Mouse (Mus musculus) adipocyte (in vitro differentiated cells): ENCODE data around the gene Smtn.

Experiments used
- DNase-seq: peaks from one replicate; pipeline ENCODE4 v3.0.0-alpha.2; 2016; ENCODE audit warnings: low spot score

Smtn gene

DNA sequence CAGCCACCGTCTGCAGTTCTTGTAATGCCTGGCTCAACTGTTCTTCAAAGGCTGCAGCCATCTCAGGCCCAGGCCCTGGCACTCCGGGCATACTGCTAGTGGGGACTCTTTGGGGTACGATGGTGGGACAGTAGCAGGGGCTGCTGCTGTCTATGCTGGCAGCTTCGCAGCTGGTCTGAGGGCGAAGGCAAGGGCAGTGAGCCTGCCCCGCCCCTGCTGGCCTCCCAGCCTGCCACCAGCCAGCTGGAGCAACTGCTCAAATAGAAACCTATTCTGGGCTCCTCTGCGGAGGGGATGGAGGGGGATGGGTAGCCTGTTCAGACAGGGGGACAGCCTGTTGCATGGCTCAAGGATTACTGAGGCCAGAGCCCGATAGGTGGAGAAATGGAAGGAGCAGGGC is 12.6 kb downstream of the Smtn start:
- no peak for DNase-seq

DNA sequence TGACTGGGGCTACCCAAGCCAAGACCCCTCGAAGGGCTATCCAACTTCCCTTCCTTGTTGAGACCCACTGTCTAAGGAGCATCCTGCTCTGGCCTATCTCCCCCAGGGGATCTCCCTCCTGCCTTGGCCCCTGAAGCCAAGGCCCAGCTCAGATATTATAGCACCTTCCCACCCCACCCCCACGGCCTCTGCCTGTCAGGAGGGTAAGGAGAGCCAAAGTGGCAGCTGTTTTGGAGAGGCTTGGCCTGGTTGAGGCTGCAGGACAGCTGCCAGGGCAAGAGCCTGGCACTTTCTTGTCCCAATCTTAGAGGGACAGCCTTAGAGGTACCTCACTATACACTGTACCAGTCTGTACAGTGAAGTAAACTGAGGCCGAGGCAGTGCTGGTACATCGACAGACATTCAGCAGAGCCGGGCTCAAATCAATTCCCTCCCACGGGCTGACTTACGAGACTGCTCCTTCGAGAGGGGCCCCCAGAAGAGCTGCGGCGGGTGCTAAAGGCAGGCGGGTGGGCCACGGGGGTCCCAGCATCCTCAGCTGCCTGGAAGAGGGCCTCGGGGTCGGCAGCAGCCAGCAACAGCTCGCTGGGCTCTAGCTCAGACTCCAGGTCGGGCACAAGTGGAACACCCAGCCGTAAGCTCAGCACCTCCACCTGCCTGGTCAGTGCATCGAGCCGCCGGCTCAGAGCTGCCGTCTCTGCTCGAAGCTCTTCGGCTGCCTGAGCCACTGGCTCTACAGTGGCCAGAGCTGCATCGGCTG is 13.3 kb downstream of the Smtn start:
- no peak for DNase-seq

DNA sequence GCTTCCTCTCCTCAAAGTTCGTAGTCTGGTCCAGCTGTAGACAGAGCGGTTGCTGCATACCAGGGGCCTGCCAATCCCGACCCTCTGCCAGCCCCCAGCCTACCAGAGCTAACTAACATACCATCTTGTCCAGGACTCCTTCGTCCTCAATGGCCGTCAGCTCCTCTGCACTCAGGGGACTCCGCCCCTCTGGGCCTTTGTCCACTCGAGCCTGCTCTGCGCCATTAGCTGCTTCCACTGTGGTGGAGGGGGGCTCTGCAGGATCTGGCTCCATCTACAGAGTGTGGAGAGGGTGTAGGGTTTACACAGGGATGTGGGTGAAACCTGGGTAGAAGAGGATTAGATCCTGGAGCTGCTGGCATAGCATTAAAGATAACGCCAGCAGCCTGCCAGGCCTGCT is 14.2 kb downstream of the Smtn start:
- no peak for DNase-seq

GRCm38 (mm10) chr11:3525560-3525959 is 14.9 kb downstream of the Smtn start:
- DNase-seq: no peak

GRCm38 (mm10) chr11:3523840-3524582 is 16.4 kb downstream of the Smtn start:
- DNase-seq: no peak

- DNase-seq: no peak
Measured at GRCm38 (mm10) chr11:3522285-3523000, 18.0 kb downstream of the Smtn start.

- DNase-seq: no peak
Measured at GRCm38 (mm10) chr11:3521339-3522224, 18.8 kb downstream of the Smtn start.

GRCm38 (mm10) chr11:3520919-3521318 is 19.5 kb downstream of the Smtn start:
- DNase-seq: no peak

- DNase-seq: no peak
Measured at GRCm38 (mm10) chr11:3519756-3520398, 20.5 kb downstream of the Smtn start.

DNA sequence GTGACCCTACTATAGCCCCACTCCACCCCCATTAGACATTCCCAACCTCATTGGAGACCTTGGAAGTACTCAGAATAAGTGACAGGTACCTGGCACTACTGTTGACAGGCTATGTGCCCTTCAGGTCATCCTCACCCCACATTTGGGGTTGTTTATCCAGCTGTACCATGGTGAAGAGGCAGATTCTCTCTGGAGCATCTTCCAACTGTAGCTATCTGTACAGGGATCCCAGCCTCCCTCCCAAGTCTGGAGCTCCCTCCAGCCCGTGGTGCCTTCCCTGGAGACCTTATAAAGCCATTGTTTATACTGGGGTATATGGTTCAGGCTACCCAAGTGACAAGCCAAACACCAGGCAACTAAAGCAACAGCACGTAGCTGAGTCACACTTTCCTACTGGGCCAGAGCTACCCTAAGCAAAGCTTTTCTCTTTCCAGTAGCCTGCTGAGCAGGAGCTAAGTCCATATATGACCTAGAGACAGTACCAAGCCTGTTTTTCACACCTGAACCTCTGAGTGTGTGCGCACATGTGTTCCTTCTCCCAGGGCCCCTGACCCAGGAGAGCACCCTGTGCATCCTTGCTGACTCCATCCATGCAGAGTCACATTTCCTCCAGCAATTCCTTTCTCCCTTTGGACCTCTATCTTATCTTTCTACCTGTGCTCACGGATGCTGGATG is 21.2 kb downstream of the Smtn start:
- no peak for DNase-seq

DNA sequence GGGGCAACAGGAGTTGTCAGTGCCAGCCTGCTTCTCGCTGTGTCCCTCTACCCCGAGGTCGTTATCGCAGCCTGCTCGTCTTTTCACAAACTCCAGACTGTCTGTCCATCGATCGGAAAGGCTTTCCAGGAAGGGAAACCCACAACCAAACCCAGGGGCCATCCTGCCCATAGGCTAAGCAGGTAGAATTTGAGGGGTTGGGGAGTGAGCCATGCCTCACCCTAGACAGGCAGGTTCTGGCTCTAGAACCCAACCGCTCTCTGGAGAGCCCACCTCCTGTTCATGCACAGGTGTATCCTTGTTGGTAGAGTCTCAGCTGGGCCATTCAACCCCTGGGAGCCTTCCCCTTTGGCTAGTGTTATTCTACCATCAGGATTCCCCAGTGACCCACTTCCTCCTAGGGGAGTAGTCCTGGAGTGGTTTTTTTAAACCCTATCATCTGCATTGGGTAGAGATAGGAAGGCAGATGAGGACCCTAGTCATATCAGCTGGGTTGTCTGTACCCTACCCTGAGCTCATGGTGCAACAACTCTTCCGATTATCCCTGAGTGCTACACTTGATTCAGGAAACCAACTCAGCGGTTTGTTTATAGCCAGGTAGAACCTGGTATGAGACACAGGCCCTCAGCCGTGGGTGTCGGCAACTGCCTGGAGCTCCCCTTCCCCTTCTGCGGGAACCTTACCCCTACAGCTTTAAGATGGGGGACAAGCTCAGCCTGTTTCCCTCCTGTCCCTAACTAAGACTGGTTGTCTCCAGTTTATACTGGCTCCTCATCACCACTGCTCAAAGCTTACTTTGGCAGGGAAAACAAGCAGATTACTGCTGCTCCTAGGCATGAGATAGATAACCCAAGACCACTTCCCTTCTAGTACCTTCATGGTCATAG is 22.3 kb downstream of the Smtn start:
- DNase-seq: no peak

DNA sequence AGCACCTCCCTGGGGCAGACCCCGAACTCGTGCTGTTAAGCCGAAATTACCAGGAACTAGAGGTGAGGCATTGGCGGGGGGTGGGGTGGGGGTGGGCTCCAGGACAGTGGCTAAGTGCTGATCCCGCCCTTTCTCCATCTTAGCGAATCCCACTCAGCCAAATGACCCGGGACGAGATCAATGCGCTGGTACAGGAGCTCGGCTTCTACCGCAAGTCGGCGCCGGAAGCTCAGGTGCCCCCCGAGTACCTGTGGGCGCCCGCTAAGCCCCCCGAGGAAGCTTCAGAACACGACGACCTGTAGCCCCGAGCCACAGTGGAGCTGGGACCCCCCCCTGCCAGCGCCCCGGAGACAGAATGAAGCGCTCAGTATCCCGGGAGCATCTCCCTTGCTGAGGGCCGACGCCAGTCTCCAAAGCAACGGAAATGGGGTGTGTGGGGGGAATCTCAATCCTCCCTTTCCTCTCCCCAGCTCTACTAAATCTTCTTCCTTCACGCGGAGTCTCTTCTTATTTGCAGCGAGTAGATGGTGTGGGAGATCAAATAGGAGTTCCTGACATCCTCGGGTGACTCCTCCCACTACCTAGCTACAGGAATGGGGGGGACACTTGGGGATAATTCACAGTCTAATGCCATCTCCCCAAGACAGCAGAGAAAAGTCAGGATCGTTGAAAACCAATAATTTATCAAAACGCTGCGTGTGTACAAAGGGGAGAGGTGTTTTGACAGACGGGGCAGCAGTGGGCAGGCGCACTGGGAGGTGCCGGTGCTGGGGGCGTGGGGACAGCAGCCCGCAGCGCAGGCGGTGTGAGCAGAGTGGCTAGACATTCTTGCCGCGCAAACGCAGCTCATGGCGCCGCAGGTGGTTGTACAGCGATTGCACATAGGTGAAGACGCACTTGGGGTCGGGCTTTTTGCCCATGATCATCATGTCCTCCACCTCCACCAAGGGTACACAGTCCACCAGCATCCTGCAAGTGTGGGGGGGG is 23.3 kb downstream of the Smtn start:
- DNase-seq: no peak

GRCm38 (mm10) chr11:3516121-3516520 is 24.3 kb downstream of the Smtn start:
- no peak for DNase-seq

DNA sequence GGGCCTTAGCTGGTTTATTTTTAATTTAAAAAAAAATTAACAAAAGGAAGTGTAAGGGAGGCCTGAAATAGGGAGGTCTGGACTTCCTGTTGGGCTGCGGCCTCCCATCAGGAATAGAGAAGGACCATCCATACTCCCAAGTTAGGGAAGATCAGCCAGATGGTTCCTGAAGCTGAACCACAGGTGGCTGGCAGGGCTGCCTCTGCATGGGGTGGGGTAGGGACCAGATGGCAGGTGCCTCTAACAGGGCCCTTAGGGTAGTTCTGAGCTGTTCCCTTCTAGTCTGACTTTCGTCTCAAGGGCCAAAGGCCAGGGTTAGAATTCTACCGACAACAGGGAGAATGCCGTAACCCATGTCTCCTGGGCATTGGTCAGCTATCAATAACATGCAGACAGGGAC is 24.8 kb downstream of the Smtn start:
- DNase-seq: no peak

DNA sequence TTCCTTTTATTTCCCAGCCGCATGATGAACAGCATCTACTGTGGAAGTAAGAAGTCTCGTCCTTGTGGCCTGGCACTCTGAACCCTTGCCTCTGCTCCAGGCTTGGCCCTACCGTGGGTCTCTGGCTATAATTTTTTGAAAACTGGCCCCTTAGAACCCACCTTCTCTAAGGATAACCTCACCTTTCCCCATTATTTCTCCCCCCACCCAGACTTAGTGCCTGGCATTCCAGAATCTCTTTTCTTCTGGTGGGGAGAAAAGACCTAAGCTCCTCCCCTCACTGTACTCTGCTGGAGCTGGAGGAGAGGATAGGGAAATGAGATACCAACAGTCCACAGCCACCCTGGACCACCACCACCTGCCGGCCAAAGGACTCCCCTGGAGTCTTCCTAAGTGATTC is 25.2 kb downstream of the Smtn start:
- no peak for DNase-seq

DNA sequence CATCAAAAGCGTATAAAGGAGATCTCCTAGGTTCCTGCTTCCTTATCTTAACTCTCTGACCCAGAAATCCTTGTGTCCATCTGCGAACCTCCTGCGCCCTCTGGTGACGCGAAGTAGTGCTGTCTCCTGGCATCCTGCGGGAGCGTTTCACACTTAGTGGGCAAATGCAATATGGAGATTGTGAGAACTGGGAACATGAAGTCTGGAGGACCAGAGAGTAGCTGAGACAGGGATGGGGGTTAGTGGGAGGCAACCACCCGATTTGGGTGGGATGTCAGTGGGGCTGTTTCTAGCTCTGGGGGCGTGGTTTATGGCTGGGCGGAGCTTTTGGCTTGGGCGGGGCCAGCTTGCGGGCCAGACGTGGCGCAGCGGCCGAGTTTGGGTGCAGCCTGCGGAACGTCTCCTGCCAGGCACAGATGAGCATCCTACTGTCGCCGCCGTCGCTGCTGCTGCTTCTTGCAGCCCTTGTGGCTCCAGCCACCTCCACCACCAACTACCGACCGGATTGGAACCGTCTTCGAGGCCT is 25.8 kb downstream of the Smtn start, which contains the start of gene Selenom:
Gene Selenom (plus strand): TSS at position 156 of the 526 bp plus-strand sequence.
- DNase-seq: peak; percentile 90

GRCm38 (mm10) chr11:3513291-3513690 is 27.1 kb downstream of the Smtn start:
- DNase-seq: no peak

GRCm38 (mm10) chr11:3510321-3510720 is 30.1 kb downstream of the Smtn start:
- DNase-seq: no peak
